Mouse (Mus musculus) midbrain, embryonic 13.5 days (tissue): ENCODE results near the gene Adamtsl4. TPM values are rescaled to one million over a fixed set of nuclear protein-coding genes. Genes with fewer than 3 reads are reported as not detected.

Source experiments
- ATAC-seq: fragments of 200-750 bp; cut with Nextera tagmentation; 2 replicates; pipeline ENCODE4 v1.8.0; 2017; ENCODE audit warnings: mild to moderate bottlenecking, moderate TSS enrichment, moderate library complexity
- H3K27ac ChIP-seq: fragments of 300-500 bp; sonication (generic); 2 replicates; pipeline ENCODE4 v1.5.1; 2015; ENCODE audit warnings: inconsistent platforms, mild to moderate bottlenecking, moderate library complexity
- H3K27me3 ChIP-seq: fragments of 300-500 bp; sonication (generic); 2 replicates; pipeline ENCODE4 v1.6.1; 2015; ENCODE audit warnings: mild to moderate bottlenecking, inconsistent platforms
- H3K36me3 ChIP-seq: fragments of 300-500 bp; sonication (generic); 2 replicates; pipeline ENCODE4 v1.6.1; 2015; ENCODE audit warnings: mild to moderate bottlenecking, inconsistent platforms
- H3K4me1 ChIP-seq: fragments of 300-500 bp; sonication (generic); replicated peaks from 2 replicates; pipeline ENCODE4 v1.6.1; 2015; ENCODE audit warnings: inconsistent platforms
- H3K4me2 ChIP-seq: fragments of 300-500 bp; sonication (generic); replicated peaks from 2 replicates; pipeline ENCODE4 v1.6.1; 2015; ENCODE audit warnings: moderate library complexity, mild to moderate bottlenecking, inconsistent platforms
- H3K4me3 ChIP-seq: fragments of 300-500 bp; sonication (generic); replicated peaks from 2 replicates; pipeline ENCODE4 v1.5.1; 2015; ENCODE audit warnings: mild to moderate bottlenecking, inconsistent platforms
- H3K9ac ChIP-seq: fragments of 300-500 bp; sonication (generic); replicated peaks from 2 replicates; pipeline ENCODE4 v1.6.1; 2015; ENCODE audit warnings: mild to moderate bottlenecking, inconsistent platforms
- H3K9me3 ChIP-seq: fragments of 300-500 bp; sonication (generic); 2 replicates; pipeline ENCODE4 v1.6.1; 2016; ENCODE audit warnings: mild to moderate bottlenecking, inconsistent platforms
- WGBS: fragments of 180-500 bp; shearing (Covaris S2); methylation state at CpG from one replicate; pipeline ENCODE4 v1.1.7; 2015; 5-methylcytosine and 5-hydroxymethylcytosine counted together
- polyA plus RNA-seq: library from polyadenylated mRNA; unstranded; fragments of >200 nt; fragmentation: Nextera tagmentation; extraction: Ambion mirVana; gene quantifications from 2 replicates; pipeline ENCODE4 v1.2.1, GENCODE M21; 2015

Adamtsl4 gene
- polyA plus RNA-seq, 1 experiment from 2014 or later = 1.9 TPM

- ATAC-seq = no peak
- H3K4me3 ChIP-seq = no peak overlapping the region
- WGBS = 85% methylated on average over 2 of the region's 2 CpGs
Observed at GRCm38 (mm10) chr3:95718153-95718552, 30.4 kb upstream of the Adamtsl4 start.

GRCm38 (mm10) chr3:95716075-95716474 is 28.4 kb upstream of the Adamtsl4 start:
- no peak overlapping the region for H3K4me2 ChIP-seq
- 88% methylated on average over 1 of the region's 1 CpGs for WGBS
- no peak overlapping the region for H3K4me3 ChIP-seq
- no peaks in the 10 kb centered on the region for H3K4me1 ChIP-seq
- no peak overlapping the region for H3K27ac ChIP-seq
- no peaks in the 10 kb centered on the region for H3K27me3 ChIP-seq
- H3K36me3 ChIP-seq = 0 out of 2 replicates have a peak, but pooled peaks cover 3% of the 10 kb centered on the region
- ATAC-seq = no peak
- no peak overlapping the region for H3K9ac ChIP-seq
- peaks cover 3% of the 10 kb centered on the region; the same call in 1 of the 2 replicates for H3K9me3 ChIP-seq

More at GRCm38 (mm10) chr3:95718153-95718552, 30.4 kb upstream of the Adamtsl4 start:
- Histone ChIP-seq H3K27ac (no peak overlapping the region), H3K36me3 (0 out of 2 replicates have a peak, but pooled peaks cover 3% of the 10 kb centered on the region), H3K9me3 (peaks cover 3% of the 10 kb centered on the region; the same call in 1 of the 2 replicates), H3K4me1 (no peaks in the 10 kb centered on the region), H3K9ac (no peak overlapping the region), H3K4me2 (no peak overlapping the region), H3K27me3 (no peaks in the 10 kb centered on the region)

GRCm38 (mm10) chr3:95709967-95710366 is 22.2 kb upstream of the Adamtsl4 start:
- Histone ChIP-seq H3K36me3 (no peaks in the 10 kb centered on the region), H3K27ac (no peak overlapping the region), H3K4me1 (no peaks in the 10 kb centered on the region), H3K9ac (no peak overlapping the region), H3K27me3 (no peaks in the 10 kb centered on the region), H3K9me3 (peaks cover 3% of the 10 kb centered on the region; the same call in 1 of the 2 replicates), H3K4me2 (no peak overlapping the region), H3K4me3 (no peak overlapping the region)
- no peak for ATAC-seq

DNA sequence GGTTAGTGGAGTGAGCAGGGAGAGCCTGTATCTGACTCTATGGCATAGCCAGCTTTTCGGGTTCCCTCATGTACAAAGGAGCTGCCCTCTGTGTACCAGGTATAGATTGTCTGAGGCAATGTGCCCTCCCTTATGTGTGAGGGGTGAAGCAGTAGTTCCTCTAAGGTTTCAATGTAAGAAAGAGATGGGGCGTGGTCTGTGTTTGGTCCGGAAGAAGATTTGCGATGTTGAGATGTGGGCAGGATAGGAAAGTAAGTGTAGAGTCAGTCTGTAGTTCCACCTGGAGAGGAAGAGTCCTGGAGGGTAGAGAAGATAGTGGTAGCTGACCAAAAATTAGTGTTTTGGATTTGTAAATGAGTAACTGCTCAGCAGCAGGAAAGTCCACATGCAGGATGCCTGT is 21.3 kb upstream of the Adamtsl4 start:
- Histone ChIP-seq H3K4me3 (no peak overlapping the region), H3K9ac (no peak overlapping the region), H3K9me3 (peaks cover 3% of the 10 kb centered on the region; the same call in 1 of the 2 replicates), H3K4me2 (no peak overlapping the region), H3K36me3 (no peaks in the 10 kb centered on the region), H3K27me3 (no peaks in the 10 kb centered on the region), H3K4me1 (no peaks in the 10 kb centered on the region), H3K27ac (no peak overlapping the region)
- no peak for ATAC-seq
- WGBS = 95% methylated on average over 4 of the region's 4 CpGs

GRCm38 (mm10) chr3:95707497-95707896 is 19.8 kb upstream of the Adamtsl4 start:
- Histone ChIP-seq H3K27ac (no peak overlapping the region), H3K4me1 (no peaks in the 10 kb centered on the region), H3K9me3 (no peaks in the 10 kb centered on the region), H3K9ac (no peak overlapping the region), H3K27me3 (no peaks in the 10 kb centered on the region), H3K4me3 (no peak overlapping the region), H3K4me2 (no peak overlapping the region), H3K36me3 (no peaks in the 10 kb centered on the region)
- WGBS = 93% methylated on average over 7 of the region's 7 CpGs
- no peak for ATAC-seq

DNA sequence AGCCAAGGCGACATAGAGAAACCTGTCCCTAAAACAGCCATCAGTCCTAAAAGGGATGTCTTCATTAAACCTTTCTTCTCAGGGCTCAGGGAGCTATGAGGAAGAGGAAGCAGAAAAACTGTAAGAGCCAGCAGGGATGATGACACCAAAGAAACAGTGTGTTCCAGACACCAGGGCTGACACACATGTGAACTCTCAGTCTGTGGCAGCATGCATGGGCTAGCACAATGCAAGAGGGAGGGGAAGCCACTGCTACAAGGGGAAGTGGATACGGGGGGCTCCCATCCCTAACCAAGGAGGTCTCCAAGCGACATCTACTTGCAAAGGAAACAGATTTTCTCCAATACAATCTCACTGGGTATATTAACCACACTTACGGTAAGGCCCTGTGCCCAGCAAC is 18.6 kb upstream of the Adamtsl4 start:
- Histone ChIP-seq H3K4me1 (peaks cover 11% of the 10 kb centered on the region), H3K9me3 (no peaks in the 10 kb centered on the region), H3K9ac (no peak overlapping the region), H3K27me3 (no peaks in the 10 kb centered on the region), H3K27ac (no peak overlapping the region), H3K4me3 (no peak overlapping the region), H3K4me2 (no peak overlapping the region), H3K36me3 (no peaks in the 10 kb centered on the region)
- 86% methylated on average over 4 of the region's 4 CpGs for WGBS
- ATAC-seq = no peak

DNA sequence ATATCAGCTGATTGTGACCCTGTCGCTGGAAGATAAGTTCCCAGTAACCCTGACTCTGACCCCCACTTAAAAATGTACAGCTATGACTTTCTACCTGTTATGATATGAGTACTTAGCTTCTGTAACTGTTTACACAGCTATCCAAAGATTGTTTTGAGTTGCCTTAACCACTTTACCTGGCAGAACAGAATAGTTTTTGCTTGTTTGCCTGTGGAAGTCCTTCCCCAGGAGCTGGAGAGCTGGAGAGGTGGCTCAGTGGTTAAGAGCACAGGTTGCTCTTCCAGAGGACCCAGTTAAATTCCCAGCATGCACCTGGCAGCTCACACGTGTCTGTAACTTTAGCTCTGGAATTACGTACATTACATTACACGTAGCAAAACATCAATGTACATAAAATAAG is 16.9 kb upstream of the Adamtsl4 start:
- no peaks in the 10 kb centered on the region for H3K27me3 ChIP-seq

GRCm38 (mm10) chr3:95703276-95703675 is 15.6 kb upstream of the Adamtsl4 start:
- no peaks in the 10 kb centered on the region for H3K27me3 ChIP-seq
- H3K27ac ChIP-seq = no peak overlapping the region
- H3K4me3 ChIP-seq = no peak overlapping the region
- no peak overlapping the region for H3K9ac ChIP-seq
- H3K4me2 ChIP-seq = no peak overlapping the region
- ATAC-seq = no peak
- WGBS = 98% methylated on average over 3 of the region's 3 CpGs
- H3K4me1 ChIP-seq = peaks cover 18% of the 10 kb centered on the region
- H3K9me3 ChIP-seq = no peaks in the 10 kb centered on the region
- no peaks in the 10 kb centered on the region for H3K36me3 ChIP-seq

More for the DNA sequence above, 16.9 kb upstream of the Adamtsl4 start:
- no peak for ATAC-seq
- WGBS = 85% methylated on average over 4 of the region's 4 CpGs
- Histone ChIP-seq H3K27ac (no peak overlapping the region), H3K4me1 (peaks cover 18% of the 10 kb centered on the region), H3K9me3 (no peaks in the 10 kb centered on the region), H3K9ac (no peak overlapping the region), H3K4me3 (no peak overlapping the region), H3K36me3 (no peaks in the 10 kb centered on the region), H3K4me2 (no peak overlapping the region)

GRCm38 (mm10) chr3:95701877-95702540 is 14.3 kb upstream of the Adamtsl4 start:
- Histone ChIP-seq H3K27me3 (no peaks in the 10 kb centered on the region), H3K4me1 (peaks cover 18% of the 10 kb centered on the region), H3K36me3 (no peaks in the 10 kb centered on the region), H3K9me3 (no peaks in the 10 kb centered on the region), H3K27ac (no peak overlapping the region), H3K9ac (peak overlapping the region; percentile 50), H3K4me3 (peak overlapping the region; percentile 22), H3K4me2 (peak overlapping the region; percentile 52)
- WGBS = 5% methylated on average over 24 of the region's 24 CpGs
- peak; percentile 85 for ATAC-seq

DNA sequence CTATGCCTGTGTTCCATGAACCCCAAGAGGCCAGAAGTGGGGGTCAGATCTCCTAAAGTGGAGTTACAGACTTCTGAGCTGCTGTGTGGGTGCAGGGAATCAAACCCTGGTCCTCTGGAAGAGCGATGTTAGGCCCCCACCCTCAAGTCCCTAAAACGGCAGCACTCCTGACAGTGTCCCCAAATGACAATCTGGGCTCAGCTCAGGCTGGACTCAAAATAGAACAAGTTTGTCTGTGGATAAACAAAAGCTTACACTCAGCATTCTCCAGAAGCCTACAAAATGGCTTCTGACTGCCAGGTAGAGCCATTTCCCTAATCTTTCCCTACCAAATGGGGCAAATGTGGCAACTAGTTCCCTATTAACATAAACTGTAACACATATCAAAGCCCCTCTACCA is 13.4 kb upstream of the Adamtsl4 start:
- no peaks in the 10 kb centered on the region for H3K36me3 ChIP-seq
- 69% methylated on average over 2 of the region's 2 CpGs for WGBS
- no peaks in the 10 kb centered on the region for H3K9me3 ChIP-seq
- H3K4me1 ChIP-seq = peaks cover 24% of the 10 kb centered on the region
- H3K27me3 ChIP-seq = no peaks in the 10 kb centered on the region
- H3K4me3 ChIP-seq = no peak overlapping the region
- no peak overlapping the region for H3K4me2 ChIP-seq
- H3K27ac ChIP-seq = no peak overlapping the region
- no peak overlapping the region for H3K9ac ChIP-seq
- ATAC-seq = no peak

GRCm38 (mm10) chr3:95700233-95700681 is 12.5 kb upstream of the Adamtsl4 start:
- H3K27me3 ChIP-seq = no peaks in the 10 kb centered on the region
- WGBS = 69% methylated on average over 6 of the region's 6 CpGs

DNA sequence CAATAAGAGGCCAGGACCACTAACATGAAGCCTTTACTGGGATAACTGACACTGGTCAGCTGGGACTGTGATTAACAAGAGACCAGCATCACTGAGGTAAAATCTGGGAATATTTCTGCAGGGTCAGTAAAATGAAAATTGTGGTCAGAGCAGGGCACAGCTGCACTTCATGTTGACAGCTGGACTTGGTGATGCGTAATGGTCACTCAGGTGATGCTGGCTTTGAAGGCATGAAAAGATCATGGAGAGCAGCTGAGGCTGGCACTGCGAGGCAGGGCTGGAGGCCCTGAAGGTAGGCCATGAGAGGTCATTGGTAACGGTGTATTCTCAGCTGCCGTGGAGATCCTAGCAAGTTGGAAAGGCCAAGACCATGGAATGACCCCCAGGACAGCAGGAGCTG is 10.6 kb upstream of the Adamtsl4 start:
- ATAC-seq = no peak
- Histone ChIP-seq H3K4me3 (no peak overlapping the region), H3K27me3 (no peaks in the 10 kb centered on the region), H3K4me2 (no peak overlapping the region), H3K9me3 (no peaks in the 10 kb centered on the region), H3K36me3 (no peaks in the 10 kb centered on the region), H3K9ac (no peak overlapping the region), H3K4me1 (peaks cover 30% of the 10 kb centered on the region), H3K27ac (no peak overlapping the region)
- WGBS = 95% methylated on average over 4 of the region's 4 CpGs

More at GRCm38 (mm10) chr3:95700233-95700681, 12.5 kb upstream of the Adamtsl4 start:
- Histone ChIP-seq H3K4me2 (no peak overlapping the region), H3K9me3 (no peaks in the 10 kb centered on the region), H3K4me1 (peaks cover 30% of the 10 kb centered on the region), H3K27ac (no peak overlapping the region), H3K4me3 (no peak overlapping the region), H3K36me3 (no peaks in the 10 kb centered on the region), H3K9ac (no peak overlapping the region)
- ATAC-seq = no peak

DNA sequence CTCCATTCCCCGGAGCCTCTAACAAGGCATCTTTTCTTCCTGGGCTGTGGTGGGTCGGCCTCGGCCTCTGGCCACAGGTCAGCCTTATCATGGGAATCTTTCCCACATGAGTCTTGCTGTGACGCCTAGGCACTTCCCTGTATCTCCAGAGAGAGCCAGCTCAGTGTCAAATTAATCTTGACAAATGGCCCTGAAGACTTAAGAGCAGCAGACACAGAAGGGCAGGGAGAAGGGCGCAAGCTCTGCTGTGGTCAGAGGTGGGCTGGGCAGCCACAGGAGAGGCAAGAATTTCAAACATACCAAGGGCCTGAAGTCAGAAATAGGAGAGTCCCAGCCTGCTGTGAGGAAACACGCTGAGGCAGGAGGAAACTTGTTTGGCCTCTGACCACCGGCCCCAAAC is 8.6 kb upstream of the Adamtsl4 start:
- Histone ChIP-seq H3K9ac (no peak overlapping the region), H3K4me1 (peaks cover 19% of the 10 kb centered on the region), H3K4me3 (no peak overlapping the region), H3K27me3 (no peaks in the 10 kb centered on the region), H3K36me3 (no peaks in the 10 kb centered on the region), H3K9me3 (0 out of 2 replicates have a peak, but pooled peaks cover 1% of the 10 kb centered on the region), H3K4me2 (no peak overlapping the region), H3K27ac (no peak overlapping the region)
- no peak for ATAC-seq
- 47% methylated on average over 7 of the region's 7 CpGs for WGBS
